Mouse (Mus musculus): Measurements from ENCODE around the gene Slc25a26. TPM values are rescaled to one million over a fixed set of nuclear protein-coding genes. Genes with fewer than 3 reads are reported as not detected.

The Slc25a26 gene
- polyA plus RNA-seq (2016; fragmentation: Nextera tagmentation; extraction: Ambion mirVana), result 8.1 and 8.6 TPM in 2 replicates

GRCm38 (mm10) chr6:94499897-94500623 is at the start of gene Slc25a26:
Slc25a26 (plus strand) TSS chr6:94500331.
- H3K4me1 ChIP-seq, result peaks cover 16% of the 10 kb centered on the region
- peak within 1 kb of the TSS; percentile 86 for H3K4me3 ChIP-seq
- peak within 1 kb of the TSS; percentile 85 for H3K27ac ChIP-seq (replicated peaks)
- no peaks in the 10 kb centered on the region for H3K9me3 ChIP-seq
- H3K36me3 ChIP-seq (replicated peaks), result no peaks in the 10 kb centered on the region
- no peaks in the 10 kb centered on the region for H3K27me3 ChIP-seq (replicated peaks; ENCODE audit: low read depth, poor library complexity, severe bottlenecking)
- DNase-seq (ENCODE audit: low spot score), result peak; percentile 91
- under 1% methylated on average over 37 of the region's 37 CpGs for WGBS

DNA sequence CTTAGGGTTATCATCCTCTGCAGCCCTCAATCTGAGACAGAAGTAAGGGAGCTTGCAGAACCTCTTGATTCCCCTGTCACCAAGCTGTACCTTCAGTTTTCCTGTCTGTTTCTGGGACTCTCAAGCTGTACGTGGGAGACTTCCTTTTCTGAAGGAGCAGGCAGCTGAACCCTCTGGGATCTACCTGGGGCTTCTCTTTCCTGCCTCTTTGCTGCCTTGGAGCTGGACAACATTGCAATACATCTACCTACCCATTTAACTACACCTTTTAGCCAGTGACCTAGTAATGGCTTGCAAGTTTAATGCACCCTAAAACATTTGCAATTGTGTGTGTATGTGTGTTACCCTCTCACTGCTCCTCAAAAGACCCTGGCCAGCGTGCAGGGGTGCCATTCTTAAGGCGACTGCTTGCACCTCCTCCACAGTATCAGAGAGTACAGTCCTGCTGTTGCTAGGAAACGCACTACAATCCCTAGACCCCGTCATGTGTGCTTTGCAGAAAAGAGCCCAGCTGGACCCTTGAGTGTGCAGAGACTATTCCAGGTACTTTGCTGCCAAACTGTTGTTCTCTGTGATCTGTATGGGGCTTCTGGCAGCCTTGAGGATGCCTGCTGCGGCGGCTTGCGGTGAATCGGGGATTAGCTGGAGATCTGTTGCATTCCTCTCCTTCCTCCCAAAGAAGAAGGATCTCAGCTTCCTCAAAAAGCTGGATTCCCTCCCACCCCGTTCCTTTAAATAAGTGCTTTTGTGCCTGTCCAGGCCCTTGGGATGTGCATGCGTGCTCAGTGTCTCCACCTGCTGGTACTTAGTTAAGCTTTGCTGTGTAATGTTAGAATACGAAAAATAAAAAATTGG is 35.9 kb upstream of the Slc25a26 start:
- Histone ChIP-seq H3K4me3 (peak overlapping the region; percentile 41), H3K4me1 (peaks cover 14% of the 10 kb centered on the region), H3K36me3 (replicated peaks) (no peaks in the 10 kb centered on the region), H3K9me3 (no peaks in the 10 kb centered on the region), H3K27me3 (replicated peaks; ENCODE audit: low read depth, poor library complexity, severe bottlenecking) (0 out of 2 replicates have a peak, but pooled peaks cover 3% of the 10 kb centered on the region), H3K27ac (replicated peaks) (peak overlapping the region; percentile 70)
- WGBS, result 14% methylated on average over 12 of the region's 12 CpGs
- peak; percentile 65 for DNase-seq (ENCODE audit: low spot score)

- peaks cover 18% of the 10 kb centered on the region for H3K4me1 ChIP-seq
- no peak overlapping the region for H3K27ac ChIP-seq (replicated peaks)
- WGBS, result 63% methylated on average over 5 of the region's 5 CpGs
- H3K36me3 ChIP-seq (replicated peaks), result no peaks in the 10 kb centered on the region
- H3K4me3 ChIP-seq, result no peak overlapping the region
- DNase-seq (ENCODE audit: low spot score), result peak; percentile 50
- 0 out of 2 replicates have a peak, but pooled peaks cover 3% of the 10 kb centered on the region for H3K27me3 ChIP-seq (replicated peaks; ENCODE audit: low read depth, poor library complexity, severe bottlenecking)
- H3K9me3 ChIP-seq, result no peaks in the 10 kb centered on the region
Measured at GRCm38 (mm10) chr6:94466508-94467205, 33.5 kb upstream of the Slc25a26 start.

DNA sequence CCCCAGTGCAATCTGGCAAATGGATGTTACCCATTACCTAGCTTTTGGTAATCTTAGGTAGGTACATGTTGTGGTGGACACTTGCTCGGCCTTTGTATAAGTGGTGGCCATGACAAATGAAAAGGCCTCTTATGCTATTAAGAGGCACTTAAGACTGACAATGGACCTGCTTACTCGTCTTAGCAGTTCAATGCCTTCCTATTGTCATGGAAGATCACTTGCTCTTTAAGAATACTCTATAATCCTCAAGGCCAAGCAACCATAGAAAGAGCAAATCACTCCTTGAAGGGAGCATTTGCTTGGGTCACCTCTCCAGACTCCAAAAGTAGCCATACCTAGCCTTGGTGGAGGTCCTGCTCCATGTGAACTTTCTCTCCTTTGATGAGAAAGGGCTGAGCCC is 7.4 kb upstream of the Slc25a26 start:
- WGBS, result 59% methylated on average over 2 of the region's 2 CpGs
- Histone ChIP-seq H3K9me3 (no peaks in the 10 kb centered on the region), H3K27me3 (replicated peaks; ENCODE audit: low read depth, poor library complexity, severe bottlenecking) (no peaks in the 10 kb centered on the region)

GRCm38 (mm10) chr6:94503963-94504362 is 3.8 kb downstream of the Slc25a26 start:
- H3K4me3 ChIP-seq, result no peak overlapping the region
- DNase-seq (ENCODE audit: low spot score), result no peak
- peaks cover 16% of the 10 kb centered on the region for H3K4me1 ChIP-seq
- H3K9me3 ChIP-seq, result no peaks in the 10 kb centered on the region
- WGBS, result 45% methylated on average over 6 of the region's 6 CpGs
- no peak overlapping the region for H3K27ac ChIP-seq (replicated peaks)
- no peaks in the 10 kb centered on the region for H3K27me3 ChIP-seq (replicated peaks; ENCODE audit: low read depth, poor library complexity, severe bottlenecking)
- 0 out of 2 replicates have a peak, but pooled peaks cover 3% of the 10 kb centered on the region for H3K36me3 ChIP-seq (replicated peaks)

More for the DNA sequence above, 7.4 kb upstream of the Slc25a26 start:
- no peak overlapping the region for H3K4me3 ChIP-seq
- no peaks in the 10 kb centered on the region for H3K4me1 ChIP-seq
- no peaks in the 10 kb centered on the region for H3K36me3 ChIP-seq (replicated peaks)
- no peak for DNase-seq (ENCODE audit: low spot score)
- no peak overlapping the region for H3K27ac ChIP-seq (replicated peaks)

- H3K27me3 ChIP-seq (replicated peaks; ENCODE audit: low read depth, poor library complexity, severe bottlenecking), result no peaks in the 10 kb centered on the region
- WGBS, result 84% methylated on average over 6 of the region's 6 CpGs
- DNase-seq (ENCODE audit: low spot score), result no peak
- no peak overlapping the region for H3K4me3 ChIP-seq
- no peak overlapping the region for H3K27ac ChIP-seq (replicated peaks)
- H3K36me3 ChIP-seq (replicated peaks), result peaks cover 9% of the 10 kb centered on the region; the same call in 1 of the 2 replicates
- no peaks in the 10 kb centered on the region for H3K9me3 ChIP-seq
- H3K4me1 ChIP-seq, result 0 out of 2 replicates have a peak, but pooled peaks cover 3% of the 10 kb centered on the region
Measured at GRCm38 (mm10) chr6:94507921-94508320, 7.8 kb downstream of the Slc25a26 start.

DNA sequence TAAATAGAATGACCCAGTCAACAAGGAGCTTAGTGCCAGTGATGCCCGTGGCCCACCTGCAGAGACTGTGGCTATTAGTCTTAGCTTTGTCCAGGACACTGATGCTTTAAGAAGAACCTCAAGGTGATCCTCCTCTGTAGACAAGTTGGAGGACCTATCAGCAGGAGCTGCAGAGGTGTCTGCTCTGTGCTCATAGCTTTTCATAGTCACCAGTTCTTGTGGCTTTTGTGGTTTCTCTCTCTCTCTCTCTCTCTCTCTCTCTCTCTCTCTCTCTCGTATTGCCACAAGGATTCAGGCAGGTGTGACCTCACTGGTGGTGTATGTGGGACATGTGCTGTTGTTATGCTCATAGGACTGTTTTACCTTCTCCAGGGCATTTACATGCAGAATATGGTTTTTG is 8.7 kb downstream of the Slc25a26 start:
- Histone ChIP-seq H3K9me3 (no peaks in the 10 kb centered on the region), H3K36me3 (replicated peaks) (peaks cover 9% of the 10 kb centered on the region; the same call in 1 of the 2 replicates), H3K27me3 (replicated peaks; ENCODE audit: low read depth, poor library complexity, severe bottlenecking) (no peaks in the 10 kb centered on the region), H3K27ac (replicated peaks) (no peak overlapping the region), H3K4me1 (no peaks in the 10 kb centered on the region), H3K4me3 (no peak overlapping the region)
- WGBS, result 85% methylated on average over 2 of the region's 2 CpGs
- DNase-seq (ENCODE audit: low spot score), result no peak

GRCm38 (mm10) chr6:94509220-94509619 is 9.1 kb downstream of the Slc25a26 start:
- Histone ChIP-seq H3K4me1 (no peaks in the 10 kb centered on the region), H3K36me3 (replicated peaks) (peaks cover 9% of the 10 kb centered on the region; the same call in 1 of the 2 replicates), H3K9me3 (no peaks in the 10 kb centered on the region), H3K4me3 (no peak overlapping the region), H3K27ac (replicated peaks) (no peak overlapping the region), H3K27me3 (replicated peaks; ENCODE audit: low read depth, poor library complexity, severe bottlenecking) (no peaks in the 10 kb centered on the region)
- WGBS, result 84% methylated on average over 6 of the region's 6 CpGs
- DNase-seq (ENCODE audit: low spot score), result no peak

DNA sequence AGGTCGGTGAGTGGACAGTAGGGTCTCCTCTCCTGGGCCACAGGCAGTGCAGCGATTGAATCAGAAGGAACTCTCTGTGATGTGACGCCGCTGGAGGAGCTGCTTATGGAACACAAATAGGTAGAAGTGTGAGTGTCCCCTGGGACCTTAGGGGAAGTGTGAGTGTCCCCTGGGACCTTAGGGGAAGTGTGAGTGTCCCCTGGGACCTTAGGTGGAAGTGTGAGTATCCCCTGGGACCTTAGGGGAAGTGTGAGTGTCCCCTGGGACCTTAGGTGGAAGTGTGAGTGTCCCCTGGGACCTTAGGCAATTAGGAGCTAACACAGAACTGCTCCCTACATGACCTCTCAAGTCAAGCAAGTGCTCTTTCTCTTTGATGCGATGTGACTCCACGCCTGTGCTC is 18.0 kb downstream of the Slc25a26 start:
- Histone ChIP-seq H3K27ac (replicated peaks) (no peak overlapping the region), H3K4me1 (no peaks in the 10 kb centered on the region), H3K27me3 (replicated peaks; ENCODE audit: low read depth, poor library complexity, severe bottlenecking) (no peaks in the 10 kb centered on the region), H3K36me3 (replicated peaks) (0 out of 2 replicates have a peak, but pooled peaks cover 2% of the 10 kb centered on the region), H3K9me3 (no peaks in the 10 kb centered on the region), H3K4me3 (no peak overlapping the region)
- no peak for DNase-seq (ENCODE audit: low spot score)
- 93% methylated on average over 6 of the region's 6 CpGs for WGBS

DNA sequence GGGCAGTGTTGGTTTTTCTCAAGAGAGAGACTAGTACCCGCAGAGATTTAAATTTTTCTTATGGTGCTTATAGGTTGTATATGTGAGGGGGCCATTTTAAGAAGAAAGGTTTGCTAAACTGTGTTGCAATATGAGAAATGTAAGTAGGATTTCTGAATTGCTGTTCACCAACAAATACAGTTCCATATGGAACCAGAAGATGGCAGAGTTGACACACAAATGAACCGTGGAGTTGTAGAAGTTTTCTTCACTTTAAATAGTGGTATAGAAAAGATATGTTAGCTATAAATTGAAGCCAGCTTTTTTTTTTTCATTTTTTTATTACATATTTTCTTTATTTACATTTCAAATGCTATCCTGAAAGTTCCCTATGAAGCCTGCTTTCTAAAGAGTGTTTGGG is 24.2 kb downstream of the Slc25a26 start:
- no peak for DNase-seq (ENCODE audit: low spot score)

DNA sequence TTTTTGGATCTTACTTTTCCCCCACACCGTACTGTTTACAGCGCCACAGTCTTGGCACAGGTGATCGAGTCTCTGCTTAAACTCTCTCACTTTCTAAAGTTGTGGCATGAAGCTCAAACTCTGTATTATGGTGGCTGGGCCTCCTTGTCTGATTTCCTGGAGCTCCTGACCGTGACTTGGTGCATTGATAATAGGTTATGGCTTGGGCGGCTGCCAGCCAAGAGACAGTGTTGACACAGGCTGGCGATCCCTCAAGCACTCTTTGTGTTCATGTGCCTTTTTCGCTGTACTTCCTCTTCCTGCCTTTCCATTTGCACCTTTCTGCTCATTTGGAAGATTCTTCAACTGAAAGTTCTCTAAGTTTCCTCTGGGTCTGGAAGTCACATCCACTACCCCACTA is 30.6 kb downstream of the Slc25a26 start:
- no peak overlapping the region for H3K27ac ChIP-seq (replicated peaks)
- no peak for DNase-seq (ENCODE audit: low spot score)

More for the DNA sequence above, 24.2 kb downstream of the Slc25a26 start:
- Histone ChIP-seq H3K4me1 (no peaks in the 10 kb centered on the region), H3K9me3 (no peaks in the 10 kb centered on the region), H3K4me3 (no peak overlapping the region), H3K27me3 (replicated peaks; ENCODE audit: low read depth, poor library complexity, severe bottlenecking) (no peaks in the 10 kb centered on the region), H3K27ac (replicated peaks) (no peak overlapping the region), H3K36me3 (replicated peaks) (no peaks in the 10 kb centered on the region)
- WGBS, result 32% methylated on average over 2 of the region's 2 CpGs

GRCm38 (mm10) chr6:94532086-94532485 is 32.0 kb downstream of the Slc25a26 start:
- Histone ChIP-seq H3K27ac (replicated peaks) (no peak overlapping the region), H3K4me3 (no peak overlapping the region), H3K4me1 (no peaks in the 10 kb centered on the region), H3K9me3 (no peaks in the 10 kb centered on the region), H3K27me3 (replicated peaks; ENCODE audit: low read depth, poor library complexity, severe bottlenecking) (no peaks in the 10 kb centered on the region), H3K36me3 (replicated peaks) (no peaks in the 10 kb centered on the region)
- DNase-seq (ENCODE audit: low spot score), result no peak
- 80% methylated on average over 4 of the region's 4 CpGs for WGBS

More for the DNA sequence above, 30.6 kb downstream of the Slc25a26 start:
- 87% methylated on average over 7 of the region's 7 CpGs for WGBS
- no peaks in the 10 kb centered on the region for H3K4me1 ChIP-seq
- no peaks in the 10 kb centered on the region for H3K36me3 ChIP-seq (replicated peaks)
- H3K4me3 ChIP-seq, result no peak overlapping the region
- H3K9me3 ChIP-seq, result no peaks in the 10 kb centered on the region
- no peaks in the 10 kb centered on the region for H3K27me3 ChIP-seq (replicated peaks; ENCODE audit: low read depth, poor library complexity, severe bottlenecking)

Data from embryonic facial prominence, embryonic 10.5 days (tissue).